Mouse (Mus musculus): ENCODE results near the gene Gpr155.

The Gpr155 gene

DNA sequence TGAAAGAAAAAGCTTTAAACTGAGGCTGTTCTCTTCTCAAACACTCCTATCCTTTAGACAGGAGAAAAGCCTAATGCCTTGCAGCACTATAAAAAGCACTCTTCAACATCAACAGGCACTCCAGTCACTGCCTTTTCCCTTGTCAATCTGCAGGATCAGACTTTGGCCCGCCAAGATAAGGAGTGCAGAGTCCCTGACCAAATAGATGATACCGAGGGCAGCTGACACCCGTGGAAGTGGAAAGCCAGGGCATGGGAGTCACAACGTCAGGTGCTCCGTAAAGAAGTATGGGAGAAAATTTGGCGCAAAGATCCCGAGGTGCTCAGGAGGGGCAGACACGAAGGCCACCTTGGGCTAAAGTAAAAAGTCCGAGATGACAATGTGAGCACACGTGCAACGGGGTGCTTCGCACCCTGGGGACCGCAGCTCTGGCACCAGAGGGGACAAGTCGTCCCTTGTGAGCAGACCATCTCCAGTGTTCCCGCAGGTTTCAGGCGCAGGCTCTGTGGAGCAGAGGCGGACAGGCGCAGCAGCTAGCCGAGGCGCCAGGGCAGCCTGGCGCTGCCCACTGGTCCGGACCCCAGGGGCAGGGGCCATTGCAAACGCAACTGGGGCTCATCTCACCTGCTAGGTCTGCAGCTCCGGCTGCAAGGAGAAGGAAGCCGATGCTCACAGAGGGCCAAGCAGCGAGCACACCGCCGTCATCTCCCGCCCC lies 574 bp downstream of the Gpr155 start:
- no peak for DNase-seq

GRCm38 (mm10) chr2:73385172-73385571 lies 1.2 kb downstream of the Gpr155 start:
- DNase-seq = no peak

- DNase-seq = no peak
Measured at GRCm38 (mm10) chr2:73380298-73380975, 5.9 kb downstream of the Gpr155 start.

- no peak for DNase-seq
Measured at GRCm38 (mm10) chr2:73379656-73380055, 6.7 kb downstream of the Gpr155 start.

DNA sequence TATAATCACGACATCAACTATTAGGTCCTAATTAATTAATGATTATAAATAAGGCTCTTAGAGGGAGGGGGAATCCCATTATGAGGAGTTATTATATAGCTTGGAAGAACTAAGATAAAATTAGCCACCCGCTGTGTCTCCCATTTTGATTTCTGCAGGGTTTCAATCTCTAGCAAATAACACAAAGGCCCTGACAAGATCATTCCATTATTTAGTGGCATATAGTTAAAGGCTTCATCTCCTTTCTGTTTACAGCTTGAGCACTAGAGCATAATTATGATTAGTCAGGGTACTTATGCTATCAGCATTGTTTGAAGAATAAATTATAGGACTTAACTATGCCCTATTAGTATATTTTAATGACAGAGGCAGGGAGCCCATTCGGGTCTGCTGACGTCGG lies 8.0 kb downstream of the Gpr155 start:
- no peak for DNase-seq

DNA sequence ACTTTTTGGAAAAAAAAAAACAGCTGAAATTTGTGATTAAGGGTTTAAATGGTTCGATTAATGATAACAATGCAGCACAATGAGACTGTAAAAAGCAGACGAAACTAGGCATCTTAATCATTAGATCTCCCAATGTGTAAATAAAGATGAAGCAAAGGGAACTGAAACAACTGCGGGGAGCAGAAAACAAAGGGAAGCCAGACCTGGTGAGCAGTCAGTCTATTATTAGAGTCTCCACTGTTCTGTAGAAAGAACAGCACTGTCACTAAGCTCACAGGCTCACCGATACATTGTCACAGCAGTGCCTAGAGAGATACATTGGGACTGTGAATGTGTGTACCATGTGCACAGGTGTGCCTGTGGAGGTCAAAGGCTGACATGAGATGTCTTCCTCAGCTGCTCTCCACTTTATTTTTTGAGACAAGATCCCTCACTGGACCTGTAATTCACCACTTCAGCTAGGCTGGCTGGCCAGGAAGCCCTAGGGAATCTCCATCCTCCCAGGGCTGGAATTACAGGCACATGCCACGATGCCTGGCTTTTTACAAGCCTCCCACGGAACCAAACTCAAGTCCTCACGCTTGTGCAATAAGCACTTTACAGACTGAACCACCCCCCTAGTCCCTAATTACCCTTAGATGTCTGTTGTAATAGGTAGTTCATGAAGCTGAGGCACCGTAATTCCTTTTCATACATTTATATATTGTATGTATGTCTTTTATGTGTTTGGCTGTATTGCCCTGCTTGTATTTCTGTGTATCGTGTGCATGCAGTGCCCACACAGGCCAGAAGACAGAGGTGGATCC lies 14.6 kb downstream of the Gpr155 start:
- DNase-seq = no peak

DNA sequence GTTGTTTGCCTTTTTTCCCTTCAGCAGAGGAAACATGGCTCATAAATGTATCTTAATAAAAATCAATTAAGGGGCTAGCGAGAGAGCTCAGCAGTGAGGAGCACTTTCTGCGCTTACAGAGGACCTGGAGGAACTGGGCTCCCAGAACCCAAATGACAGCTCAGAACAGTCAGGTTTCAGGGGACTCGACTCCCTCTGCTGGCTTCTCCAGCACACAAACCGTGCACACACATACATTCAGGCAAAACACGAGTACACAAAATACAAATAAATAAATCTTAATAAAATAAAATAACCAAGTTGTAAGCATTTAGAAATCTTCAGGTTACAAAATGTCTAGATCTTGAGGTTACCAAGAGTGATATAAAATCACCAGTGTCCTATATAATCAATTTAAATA lies 22.9 kb downstream of the Gpr155 start:
- no peak for DNase-seq

DNA sequence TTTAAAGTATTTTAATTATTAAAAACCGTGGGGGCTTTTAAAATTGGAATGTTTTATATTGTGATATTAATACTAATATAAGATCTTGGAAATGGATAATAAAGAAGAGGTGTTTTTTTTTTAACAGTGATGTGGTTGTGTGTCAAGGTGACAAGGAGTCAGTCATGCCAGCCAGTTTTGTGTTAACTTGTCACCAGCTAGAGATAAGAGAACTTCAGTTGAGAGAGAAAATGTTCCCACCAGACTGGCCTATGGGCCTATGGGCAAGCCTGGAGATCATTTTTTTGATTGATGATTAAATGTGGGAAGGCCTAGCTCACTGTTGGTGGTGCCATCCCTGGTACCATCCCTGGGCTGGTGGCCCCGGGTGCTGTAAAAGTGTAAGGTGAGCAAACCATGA lies 25.8 kb downstream of the Gpr155 start:
- DNase-seq = no peak

DNA sequence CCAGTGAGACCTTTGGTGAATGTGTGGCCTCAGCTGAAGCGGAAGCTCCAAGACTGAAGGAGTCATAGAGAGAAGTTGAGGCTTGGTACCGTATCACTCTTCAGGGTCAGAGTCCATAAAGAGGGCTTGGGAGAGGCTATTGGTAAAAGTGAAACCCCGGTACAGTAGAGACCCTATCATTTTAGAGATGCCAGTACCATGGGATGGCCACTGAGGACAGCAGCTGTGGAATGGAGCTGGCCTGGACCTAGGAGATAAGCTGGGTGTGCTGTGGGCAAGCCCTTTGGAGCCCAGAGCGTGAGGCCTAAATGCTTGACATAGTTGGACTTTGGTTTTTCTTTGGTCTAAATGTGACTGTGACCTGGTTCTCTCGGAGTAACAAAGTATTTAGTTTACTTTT lies 26.4 kb downstream of the Gpr155 start:
- no peak for DNase-seq

DNA sequence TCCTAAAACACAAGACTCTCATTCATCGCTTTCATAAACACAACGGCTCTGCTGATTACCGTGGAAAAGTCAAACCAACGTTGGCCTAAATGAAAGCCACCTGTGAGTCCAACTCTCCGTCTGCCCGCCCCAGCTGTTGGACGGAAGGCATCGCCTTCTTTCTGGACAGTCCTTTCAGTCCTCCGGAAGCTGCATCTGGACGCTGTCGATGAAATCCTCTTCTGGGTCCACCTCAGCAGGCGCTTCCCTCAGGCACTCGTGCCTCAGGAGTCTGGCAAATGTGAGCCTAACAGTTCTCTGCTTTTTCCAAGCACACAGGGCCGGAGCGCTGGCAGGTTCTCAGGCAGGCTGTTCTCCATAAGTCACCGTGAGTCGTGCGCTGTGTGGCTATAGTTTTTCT lies 29.4 kb downstream of the Gpr155 start:
- DNase-seq = peak in 1 of 2 experiments; percentile 7

DNA sequence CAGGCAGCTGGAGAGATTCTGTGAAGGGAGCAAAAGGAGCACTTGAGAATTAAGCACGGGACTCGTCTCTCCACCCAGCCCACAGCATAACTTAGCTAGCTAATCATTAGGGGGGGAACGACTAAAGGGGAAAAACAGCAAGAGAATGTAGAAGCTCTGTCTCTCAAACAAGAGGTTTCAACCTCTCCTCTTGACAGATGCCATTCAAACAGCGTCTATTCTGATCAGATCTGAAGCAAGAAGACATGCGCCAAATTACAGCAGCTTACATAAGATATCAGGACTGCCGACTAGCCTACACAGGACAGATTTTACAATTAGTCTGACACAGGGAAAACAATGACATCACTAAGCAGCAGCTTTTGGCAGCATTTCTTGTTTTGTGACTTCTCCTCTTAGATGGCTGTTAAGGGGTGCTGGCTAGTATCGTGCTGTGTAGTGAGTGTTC lies 34.4 kb downstream of the Gpr155 start:
- peak in 1 of 2 experiments; percentile 20 for DNase-seq

DNA sequence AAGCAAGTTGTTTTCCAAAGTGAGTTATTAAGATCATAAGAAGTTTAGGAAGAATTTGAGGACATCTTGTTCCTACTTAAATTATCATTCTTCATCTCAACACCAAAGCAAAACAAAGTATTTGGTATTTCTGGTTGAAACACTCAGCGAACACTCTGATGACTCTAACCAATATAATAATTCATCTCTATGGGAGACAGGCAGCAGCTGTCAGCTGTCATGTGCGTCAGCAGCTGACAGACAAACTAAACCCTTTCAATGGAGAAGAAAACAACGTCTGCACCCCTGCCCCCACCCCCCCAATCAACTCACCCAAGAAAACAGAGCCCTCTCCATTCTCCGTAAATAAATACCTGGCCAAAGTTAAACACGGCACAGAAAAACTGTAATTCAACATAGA lies 34.9 kb downstream of the Gpr155 start:
- DNase-seq = no peak

GRCm38 (mm10) chr2:73348221-73348620 lies 38.2 kb downstream of the Gpr155 start:
- no peak for DNase-seq

DNA sequence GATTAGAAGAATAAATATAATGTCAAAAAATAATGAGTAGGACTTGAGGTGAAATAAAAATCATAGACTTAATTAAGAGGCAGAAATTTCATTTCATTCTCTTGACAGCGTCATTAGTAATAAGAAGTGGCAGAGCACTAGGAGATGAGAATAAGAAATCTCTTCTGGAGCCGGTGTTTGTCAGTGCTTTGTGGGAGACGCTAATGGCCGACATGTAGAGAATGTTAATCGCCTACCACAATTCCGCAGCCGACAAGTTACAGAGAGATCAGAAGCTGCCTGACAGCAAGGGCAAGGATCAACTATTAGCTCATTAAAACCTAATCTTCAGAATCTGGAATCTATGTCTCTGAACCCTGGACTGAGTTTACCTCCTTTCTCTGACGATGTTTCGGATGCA lies 38.6 kb downstream of the Gpr155 start:
- DNase-seq = no peak

- no peak for DNase-seq
Measured at GRCm38 (mm10) chr2:73347136-73347535, 39.2 kb downstream of the Gpr155 start.

DNA sequence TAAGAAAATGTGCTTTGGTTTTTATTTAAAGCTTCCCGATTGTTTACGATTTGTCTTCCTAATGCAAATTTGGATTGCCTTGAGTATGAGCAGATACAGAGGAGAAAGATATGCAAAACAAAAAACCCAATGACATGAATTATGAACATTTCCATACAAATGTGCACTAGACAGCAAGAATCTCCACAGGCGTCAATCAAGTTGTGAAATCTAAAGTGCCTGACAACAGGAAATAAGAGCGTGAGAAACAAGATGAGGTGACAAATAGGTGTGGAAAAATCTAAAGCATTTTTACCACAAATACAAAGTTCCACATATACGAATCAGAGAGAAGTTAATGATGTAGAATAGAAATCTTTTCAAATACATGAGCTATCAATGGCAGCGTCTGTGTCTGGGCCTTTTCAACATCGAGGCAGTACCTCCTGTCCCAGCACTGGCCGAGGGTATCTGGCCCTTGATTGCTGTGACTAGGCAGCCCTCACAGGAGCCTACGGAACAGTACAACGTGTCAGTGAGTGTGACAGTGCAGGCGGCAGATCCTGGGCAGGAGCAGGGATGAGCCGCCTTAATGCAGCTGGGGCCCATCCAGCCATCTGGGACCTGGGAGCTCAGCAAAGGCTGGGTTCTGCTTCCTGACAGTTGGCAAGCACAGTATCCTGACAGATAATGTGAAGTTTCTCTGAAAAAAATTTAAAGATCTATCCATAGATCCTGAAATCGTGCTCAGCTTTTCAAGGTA lies 39.9 kb downstream of the Gpr155 start:
- DNase-seq = peak in 1 of 2 experiments; percentile 21

DNA sequence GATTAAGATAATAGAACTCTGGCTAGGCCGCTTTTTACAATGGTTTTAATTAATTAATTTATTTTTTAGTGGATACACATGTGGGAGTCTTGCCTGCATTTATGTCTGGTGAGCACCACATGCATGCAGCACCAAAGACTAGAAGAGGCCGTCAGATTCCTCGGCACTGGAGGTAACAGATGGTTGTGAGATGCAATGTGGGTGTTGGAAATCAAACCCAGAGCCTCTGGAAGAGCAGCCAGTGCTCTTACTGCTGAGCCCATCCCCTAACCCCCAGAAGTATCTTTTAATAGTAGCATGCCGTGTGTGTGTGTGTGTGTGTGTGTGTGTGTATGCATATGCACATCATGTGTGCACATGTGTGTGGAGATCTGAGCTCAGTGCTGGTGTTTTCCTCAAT lies 41.2 kb downstream of the Gpr155 start:
- DNase-seq = no peak

DNA sequence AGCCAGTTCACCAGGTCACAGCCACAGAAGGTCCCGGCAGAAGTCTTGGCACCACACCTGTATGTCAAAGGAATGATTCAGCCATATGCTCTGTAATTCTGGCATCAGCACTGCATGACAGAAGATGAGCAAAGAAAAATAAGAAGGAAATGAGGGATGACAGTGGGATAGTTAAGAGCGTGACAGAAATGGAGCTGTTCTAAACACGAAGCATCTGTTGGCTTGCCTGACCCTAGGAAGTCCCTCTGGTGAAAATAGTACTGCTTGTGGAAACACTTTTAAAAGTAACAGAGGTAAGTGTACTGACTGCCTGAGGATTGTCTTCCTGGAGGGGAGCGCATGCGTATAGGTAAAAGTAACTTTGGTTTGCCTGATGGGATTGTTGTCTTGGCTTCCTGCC lies 42.7 kb downstream of the Gpr155 start:
- no peak for DNase-seq

DNA sequence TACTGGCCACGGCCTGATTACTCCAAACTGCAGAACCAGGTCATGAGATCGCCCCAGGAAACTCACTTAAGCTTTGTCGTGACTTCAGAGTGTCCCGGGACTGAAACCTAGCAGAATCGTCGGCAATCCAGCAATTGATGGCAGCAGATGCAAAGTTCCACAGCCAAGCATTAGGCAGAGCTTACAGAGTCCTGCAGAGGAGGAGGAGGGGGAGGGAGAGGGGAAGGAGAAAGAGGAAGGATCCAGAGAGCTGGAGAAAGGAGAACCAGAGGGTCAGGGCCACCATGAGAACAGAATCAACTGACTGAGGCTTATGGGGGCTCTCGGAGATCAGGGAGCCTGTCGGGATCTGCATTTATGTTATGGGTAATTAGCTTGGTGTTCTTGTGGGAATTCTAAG lies 48.0 kb downstream of the Gpr155 start:
- no peak for DNase-seq

- DNase-seq = no peak
Measured at GRCm38 (mm10) chr2:73335949-73336348, 50.4 kb downstream of the Gpr155 start.

GRCm38 (mm10) chr2:73325871-73326270 lies 60.5 kb downstream of the Gpr155 start:
- no peak for DNase-seq

- DNase-seq = no peak
Measured at GRCm38 (mm10) chr2:73322991-73323390, 63.4 kb downstream of the Gpr155 start.

DNA sequence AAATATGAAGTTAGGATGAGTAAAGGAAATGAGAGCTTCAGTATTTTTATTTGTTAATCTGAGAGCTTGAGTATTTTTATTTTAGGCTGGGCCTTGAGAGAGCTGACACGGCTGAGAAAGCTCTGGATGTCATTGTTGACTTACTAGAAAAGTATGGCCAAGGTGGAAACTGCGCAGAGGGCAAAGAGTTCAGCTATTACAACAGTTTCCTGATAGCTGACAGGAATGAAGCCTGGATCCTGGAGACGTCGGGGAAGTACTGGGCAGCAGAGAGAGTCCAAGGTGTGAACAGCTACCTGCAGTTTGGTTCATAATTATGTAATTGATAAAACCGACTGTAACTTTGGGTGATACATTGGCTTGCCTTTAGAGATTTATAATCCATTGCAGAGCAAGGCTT lies 67.2 kb downstream of the Gpr155 start:
- no peak for DNase-seq

All from cerebellum, postnatal 14 days (tissue).